Mouse (Mus musculus) kidney, postnatal 0 days (tissue): Measurements from ENCODE around the gene Pkp4. TPM values are rescaled to one million over a fixed set of nuclear protein-coding genes. Genes with fewer than 3 reads are reported as not detected.

Experiments
- ATAC-seq: fragments of 200-750 bp; cut with Nextera tagmentation; replicated peaks from 2 replicates; pipeline ENCODE4 v1.8.0; 2017; ENCODE audit warnings: low read depth, moderate number of reproducible peaks, moderate TSS enrichment, moderate library complexity; ENCODE audit not compliant: low FRiP score
- DNase-seq: peaks from one replicate; pipeline ENCODE4 v3.0.0-alpha.2; 2016; ENCODE audit warnings: low spot score
- H3K27ac ChIP-seq: fragments of 300-500 bp; sonication (generic); 2 replicates; pipeline ENCODE4 v1.5.1; 2014; ENCODE audit warnings: mild to moderate bottlenecking
- H3K27me3 ChIP-seq: fragments of 300-500 bp; sonication (generic); 2 replicates; pipeline ENCODE4 v1.6.1; 2014; ENCODE audit warnings: low read length, mixed read lengths; ENCODE audit not compliant: insufficient read depth
- H3K36me3 ChIP-seq: fragments of 300-500 bp; sonication (generic); 2 replicates; pipeline ENCODE4 v1.6.1; 2014; ENCODE audit warnings: low read length, mixed read lengths; ENCODE audit not compliant: insufficient read depth
- H3K4me1 ChIP-seq: fragments of 300-500 bp; sonication (generic); replicated peaks from 2 replicates; pipeline ENCODE4 v1.6.1; 2014; ENCODE audit warnings: antibody characterized with exemption, low read length, mixed read lengths; ENCODE audit not compliant: insufficient read depth
- H3K4me2 ChIP-seq: fragments of 300-500 bp; sonication (generic); 2 replicates; pipeline ENCODE4 v1.6.1; 2014; ENCODE audit warnings: mild to moderate bottlenecking, low read length, moderate library complexity, mixed read lengths
- H3K4me3 ChIP-seq: fragments of 300-500 bp; sonication (generic); replicated peaks from 2 replicates; pipeline ENCODE4 v1.5.1; 2014; ENCODE audit warnings: low read depth, low read length
- H3K9ac ChIP-seq: fragments of 300-500 bp; sonication (generic); 2 replicates; pipeline ENCODE4 v1.6.1; 2014; ENCODE audit warnings: low read depth, low read length
- H3K9me3 ChIP-seq: fragments of 300-500 bp; sonication (generic); replicated peaks from 2 replicates; pipeline ENCODE4 v1.6.1; 2016; ENCODE audit warnings: low read length, inconsistent platforms, mixed read lengths
- CTCF ChIP-seq: IDR thresholded peaks from 2 replicates; pipeline ENCODE4 v1.5.1; 2016; ENCODE audit warnings: antibody characterized with exemption, low read depth, mild to moderate bottlenecking, moderate library complexity
- WGBS: fragments of 180-500 bp; shearing (Covaris S2); extraction: QIAGEN DNeasy Blood & Tissue Kit; methylation state at CpG from one replicate; pipeline ENCODE4 v1.1.7; 2014; 5-methylcytosine and 5-hydroxymethylcytosine counted together
- polyA plus RNA-seq: library from polyadenylated mRNA; unstranded; fragments of >200 nt; fragmentation: Nextera tagmentation; extraction: Ambion mirVana; gene quantifications from 2 replicates; pipeline ENCODE4 v1.2.1, GENCODE M21; 2015

Gene Pkp4
- polyA plus RNA-seq, 1 experiment from 2014 or later, result 20.2 TPM

GRCm38 (mm10) chr2:59178960-59179359, 18.3 kb downstream of the Pkp4 start:
- 31% methylated on average over 4 of the region's 4 CpGs for WGBS
- no peak overlapping the region for H3K27ac ChIP-seq
- no peak for ATAC-seq

GRCm38 (mm10) chr2:59179487-59179886, 18.8 kb downstream of the Pkp4 start:
- 56% methylated on average over 5 of the region's 5 CpGs for WGBS
- H3K36me3 ChIP-seq, result no peaks in the 10 kb centered on the region
- no peaks in the 10 kb centered on the region for H3K27me3 ChIP-seq
- DNase-seq (no peak), ATAC-seq (0 out of 2 replicates have a peak, but pooled peaks have one; percentile 27)
- no peak overlapping the region for H3K9ac ChIP-seq
- no peak overlapping the region for H3K27ac ChIP-seq
- no peak overlapping the region for H3K4me2 ChIP-seq
- H3K4me3 ChIP-seq, result no peak overlapping the region
- no peaks in the 10 kb centered on the region for H3K9me3 ChIP-seq
- TF ChIP-seq CTCF, result no peak
- H3K4me1 ChIP-seq, result peaks cover 15% of the 10 kb centered on the region; the same call in 1 of the 2 replicates

More at GRCm38 (mm10) chr2:59178960-59179359, 18.3 kb downstream of the Pkp4 start:
- no peak overlapping the region for H3K4me2 ChIP-seq
- H3K27me3 ChIP-seq, result no peaks in the 10 kb centered on the region
- TF ChIP-seq CTCF, result no peak
- no peaks in the 10 kb centered on the region for H3K9me3 ChIP-seq
- no peaks in the 10 kb centered on the region for H3K36me3 ChIP-seq
- H3K9ac ChIP-seq, result no peak overlapping the region
- DNase-seq, result no peak
- H3K4me3 ChIP-seq, result no peak overlapping the region
- peaks cover 16% of the 10 kb centered on the region; the same call in 1 of the 2 replicates for H3K4me1 ChIP-seq

- Histone ChIP-seq H3K4me3 (no peak overlapping the region), H3K4me2 (no peak overlapping the region), H3K27ac (no peak overlapping the region), H3K27me3 (no peaks in the 10 kb centered on the region), H3K9ac (no peak overlapping the region), H3K9me3 (no peaks in the 10 kb centered on the region), H3K4me1 (peaks cover 10% of the 10 kb centered on the region; the same call in 1 of the 2 replicates), H3K36me3 (no peaks in the 10 kb centered on the region)
- no peak for TF ChIP-seq CTCF
- WGBS, result 78% methylated on average over 15 of the region's 15 CpGs
- ATAC-seq, result no peak
- DNase-seq, result no peak
These were observed 20.9 kb downstream of the Pkp4 start for GRCm38 (mm10) chr2:59181321-59182113.

- Histone ChIP-seq H3K27me3 (no peaks in the 10 kb centered on the region), H3K36me3 (0 out of 2 replicates have a peak, but pooled peaks cover 6% of the 10 kb centered on the region), H3K4me2 (no peak overlapping the region), H3K4me3 (no peak overlapping the region), H3K9ac (no peak overlapping the region), H3K27ac (no peak overlapping the region), H3K4me1 (peaks cover 3% of the 10 kb centered on the region; the same call in 1 of the 2 replicates), H3K9me3 (no peaks in the 10 kb centered on the region)
- no peak for TF ChIP-seq CTCF
- ATAC-seq (no peak), DNase-seq (no peak)
- 79% methylated on average over 4 of the region's 4 CpGs for whole genome bisulfite sequencing
These were observed 22.9 kb downstream of the Pkp4 start for GRCm38 (mm10) chr2:59183541-59183940.

GRCm38 (mm10) chr2:59184107-59185064, 23.7 kb downstream of the Pkp4 start:
- no peak overlapping the region for H3K4me3 ChIP-seq
- 77% methylated on average over 11 of the region's 11 CpGs for WGBS
- no peaks in the 10 kb centered on the region; the same call in 1 of the 2 replicates for H3K4me1 ChIP-seq
- no peak for DNase-seq
- no peak overlapping the region for H3K4me2 ChIP-seq
- TF ChIP-seq CTCF, result no peak
- H3K9ac ChIP-seq, result no peak overlapping the region
- H3K36me3 ChIP-seq, result 0 out of 2 replicates have a peak, but pooled peaks cover 6% of the 10 kb centered on the region
- H3K27me3 ChIP-seq, result no peaks in the 10 kb centered on the region
- no peak overlapping the region for H3K27ac ChIP-seq
- H3K9me3 ChIP-seq, result no peaks in the 10 kb centered on the region
- no peak for ATAC-seq

GRCm38 (mm10) chr2:59186122-59186521, 25.5 kb downstream of the Pkp4 start:
- H3K27me3 ChIP-seq, result no peaks in the 10 kb centered on the region
- 0 out of 2 replicates have a peak, but pooled peaks cover 6% of the 10 kb centered on the region for H3K36me3 ChIP-seq
- no peaks in the 10 kb centered on the region for H3K4me1 ChIP-seq
- WGBS, result 74% methylated on average over 8 of the region's 8 CpGs
- no peaks in the 10 kb centered on the region for H3K9me3 ChIP-seq
- H3K27ac ChIP-seq, result no peak overlapping the region
- no peak overlapping the region for H3K9ac ChIP-seq
- H3K4me2 ChIP-seq, result no peak overlapping the region
- H3K4me3 ChIP-seq, result no peak overlapping the region
- ATAC-seq (no peak), DNase-seq (no peak)
- TF ChIP-seq CTCF, result no peak
